Mouse (Mus musculus) forebrain, postnatal 0 days (tissue): ENCODE results near the gene Rae1. TPM values are rescaled to one million over a fixed set of nuclear protein-coding genes. Genes with fewer than 3 reads are reported as not detected.

ENCODE experiments used
- ATAC-seq: fragments of 200-750 bp; cut with Nextera tagmentation; 2 replicates; pipeline ENCODE4 v1.8.0; 2017; ENCODE audit warnings: mild to moderate bottlenecking, moderate library complexity
- DNase-seq: peaks from one replicate; pipeline ENCODE4 v3.0.0-alpha.2; 2015
- H3K27ac ChIP-seq: fragments of 300-500 bp; sonication (generic); 2 replicates; pipeline ENCODE4 v1.5.1; 2014; ENCODE audit warnings: low read depth, mild to moderate bottlenecking, antibody characterized with exemption, low read length, moderate library complexity, mixed read lengths
- H3K27me3 ChIP-seq: fragments of 300-500 bp; sonication (generic); 2 replicates; pipeline ENCODE4 v1.6.1; 2014; ENCODE audit warnings: mild to moderate bottlenecking, low read length, mixed read lengths; ENCODE audit not compliant: insufficient read depth
- H3K36me3 ChIP-seq: fragments of 300-500 bp; sonication (generic); 2 replicates; pipeline ENCODE4 v1.6.1; 2014; ENCODE audit warnings: mild to moderate bottlenecking, moderate library complexity; ENCODE audit not compliant: insufficient read depth
- H3K4me1 ChIP-seq: fragments of 300-500 bp; sonication (generic); 2 replicates; pipeline ENCODE4 v1.6.1; 2014; ENCODE audit warnings: antibody characterized with exemption; ENCODE audit not compliant: insufficient read depth
- H3K4me2 ChIP-seq: fragments of 300-500 bp; sonication (generic); 2 replicates; pipeline ENCODE4 v1.6.1; 2014; ENCODE audit warnings: low read depth, mild to moderate bottlenecking, moderate library complexity
- H3K4me3 ChIP-seq: fragments of 300-500 bp; sonication (generic); 2 replicates; pipeline ENCODE4 v1.5.1; 2014; ENCODE audit warnings: low read depth, low read length, mixed read lengths
- H3K9ac ChIP-seq: fragments of 300-500 bp; sonication (generic); 2 replicates; pipeline ENCODE4 v1.6.1; 2014; ENCODE audit warnings: mild to moderate bottlenecking
- H3K9me3 ChIP-seq: fragments of 300-500 bp; sonication (generic); 2 replicates; pipeline ENCODE4 v1.6.1; 2016; ENCODE audit warnings: low read length
- CTCF ChIP-seq: sonication (generic); IDR thresholded peaks from 2 replicates; pipeline ENCODE4 v1.5.1; 2016; ENCODE audit warnings: antibody characterized with exemption, control low read depth, low read depth
- WGBS: fragments of 180-500 bp; shearing (Covaris S2); extraction: QIAGEN DNeasy Blood & Tissue Kit; methylation state at CpG from one replicate; pipeline ENCODE4 v1.1.7; 2014; 5-methylcytosine and 5-hydroxymethylcytosine counted together
- polyA plus RNA-seq: library from polyadenylated mRNA; unstranded; fragments of >200 nt; fragmentation: Nextera tagmentation; extraction: Ambion mirVana; gene quantifications from 2 replicates; pipeline ENCODE4 v1.2.1, GENCODE M21; 2015
- total RNA-seq: library from RNA; depleted of rRNA; stranded (reverse); fragments of >200 nt; gene quantifications from 2 replicates; pipeline ENCODE4 v1.2.3, GENCODE M21; 2014

Gene Rae1
- total and polyA plus RNA-seq, 2 experiments from 2014 or later = 108 to 150 TPM

DNA sequence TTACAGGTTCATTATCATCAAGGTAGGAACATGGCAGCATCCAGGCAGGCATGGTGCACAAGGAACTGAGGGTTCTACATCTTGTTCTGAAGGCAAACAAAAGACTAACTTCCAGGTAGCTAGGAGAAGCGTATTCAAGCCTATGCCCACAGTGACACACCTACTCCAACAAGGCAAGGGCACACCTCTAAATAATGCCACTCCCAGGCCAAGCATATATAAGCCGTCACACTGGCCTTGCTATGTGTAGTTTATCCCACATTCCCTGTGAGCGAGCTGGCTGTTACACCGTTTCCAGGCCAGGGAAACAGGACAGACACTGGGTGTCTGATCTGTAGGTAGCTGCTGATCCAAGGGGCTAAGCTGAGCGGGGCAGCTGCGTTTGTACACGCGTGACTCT, 11.5 kb downstream of the Rae1 start:
- Histone ChIP-seq H3K9me3 (no peaks in the 10 kb centered on the region), H3K4me1 (no peaks in the 10 kb centered on the region)
- WGBS = 96% methylated on average over 8 of the region's 8 CpGs

DNA sequence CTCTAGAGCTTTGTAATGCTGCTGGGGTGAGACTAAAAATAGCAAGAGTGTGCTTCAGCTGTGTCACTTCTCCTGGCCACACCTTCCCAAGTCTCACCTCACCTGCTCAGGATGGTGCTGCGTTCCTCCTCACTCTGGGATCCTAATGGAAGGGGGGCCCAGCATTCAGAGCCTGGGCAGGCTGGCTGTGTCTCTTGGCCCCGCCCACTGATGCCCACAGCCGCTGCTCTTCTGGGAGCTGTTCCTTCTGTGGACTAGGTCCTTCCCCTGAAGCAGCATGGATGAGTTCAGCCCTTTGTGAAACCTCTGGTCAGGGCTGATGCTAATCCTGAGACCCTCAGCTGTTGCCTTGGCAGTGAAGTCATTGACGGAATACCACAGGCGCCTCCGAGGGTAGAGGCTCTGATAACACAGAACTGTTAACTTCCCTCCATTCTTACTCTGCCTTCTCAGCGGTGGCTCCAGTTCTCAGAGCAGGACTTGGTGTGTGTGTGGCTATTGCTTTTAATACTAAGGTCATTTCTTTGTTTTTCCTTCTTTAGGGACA, 14.9 kb downstream of the Rae1 start:
- WGBS = 78% methylated on average over 7 of the region's 7 CpGs
- no peak for TF ChIP-seq CTCF
- Histone ChIP-seq H3K4me3 (no peak overlapping the region), H3K27ac (no peak overlapping the region), H3K4me1 (peaks cover 4% of the 10 kb centered on the region; the same call in 1 of the 2 replicates), H3K27me3 (no peaks in the 10 kb centered on the region), H3K36me3 (peaks cover 68% of the 10 kb centered on the region), H3K4me2 (no peak overlapping the region), H3K9ac (no peak overlapping the region), H3K9me3 (no peaks in the 10 kb centered on the region)
- no peak for ATAC-seq
- no peak for DNase-seq

More for the DNA sequence above, 11.5 kb downstream of the Rae1 start:
- peaks cover 99% of the 10 kb centered on the region for H3K36me3 ChIP-seq
- no peak for DNase-seq
- H3K27ac ChIP-seq = no peak overlapping the region
- H3K27me3 ChIP-seq = no peaks in the 10 kb centered on the region
- no peak overlapping the region for H3K4me3 ChIP-seq
- H3K4me2 ChIP-seq = no peak overlapping the region
- H3K9ac ChIP-seq = no peak overlapping the region
- no peak for TF ChIP-seq CTCF
- ATAC-seq = no peak

DNA sequence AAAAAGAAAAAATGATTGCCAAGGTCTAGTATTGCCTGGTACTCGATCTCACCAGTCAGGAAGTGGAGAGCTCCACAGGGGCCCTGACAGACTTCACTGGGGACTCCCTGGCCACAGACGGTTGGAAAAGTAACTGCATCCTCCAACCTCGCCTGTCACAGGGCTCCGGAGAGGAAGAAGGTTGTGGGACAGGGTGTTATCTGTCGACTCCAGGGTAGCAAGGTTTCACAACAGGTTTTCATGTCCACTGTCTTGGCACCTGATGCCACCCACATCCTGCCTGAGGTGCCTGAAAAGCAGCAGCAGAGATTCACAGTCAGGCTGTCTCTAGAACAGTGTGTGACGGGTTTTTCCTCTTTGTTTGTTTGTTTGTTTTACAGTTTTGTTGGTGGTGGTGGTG, 18.0 kb downstream of the Rae1 start:
- no peak overlapping the region for H3K27ac ChIP-seq
- no peak overlapping the region for H3K9ac ChIP-seq
- peaks cover 8% of the 10 kb centered on the region for H3K4me1 ChIP-seq
- peaks cover 36% of the 10 kb centered on the region for H3K36me3 ChIP-seq
- no peaks in the 10 kb centered on the region for H3K27me3 ChIP-seq
- no peak overlapping the region for H3K4me3 ChIP-seq
- ATAC-seq (no peak), DNase-seq (no peak)
- no peak overlapping the region for H3K4me2 ChIP-seq
- no peak for TF ChIP-seq CTCF
- H3K9me3 ChIP-seq = no peaks in the 10 kb centered on the region
- 46% methylated on average over 6 of the region's 6 CpGs for WGBS

DNA sequence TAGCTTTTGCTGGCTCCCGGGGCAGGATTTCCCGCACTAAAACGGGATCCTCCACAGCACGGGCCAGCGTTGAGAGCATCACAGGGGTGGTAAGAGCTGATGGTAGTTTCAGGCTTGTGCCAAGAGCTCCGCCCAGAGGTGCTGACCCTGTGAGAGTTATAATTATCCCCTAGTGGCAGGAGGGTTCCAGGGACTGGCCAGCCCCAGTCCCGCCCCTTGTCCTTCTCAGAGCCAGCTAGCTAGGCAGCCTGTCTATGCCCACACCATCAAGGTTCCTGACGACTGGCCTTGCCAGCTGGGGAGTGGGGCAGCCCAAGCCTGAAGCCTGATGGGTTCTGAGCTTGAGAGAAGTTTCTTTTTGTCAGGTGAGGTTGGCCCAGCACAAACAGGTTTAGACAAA, 18.7 kb downstream of the Rae1 start:
- Histone ChIP-seq H3K4me3 (no peak overlapping the region), H3K9ac (no peak overlapping the region), H3K9me3 (no peaks in the 10 kb centered on the region), H3K4me2 (no peak overlapping the region), H3K36me3 (peaks cover 30% of the 10 kb centered on the region), H3K27me3 (no peaks in the 10 kb centered on the region), H3K4me1 (peaks cover 8% of the 10 kb centered on the region), H3K27ac (no peak overlapping the region)
- ATAC-seq (no peak), DNase-seq (no peak)
- WGBS = 28% methylated on average over 8 of the region's 8 CpGs
- no peak for TF ChIP-seq CTCF

DNA sequence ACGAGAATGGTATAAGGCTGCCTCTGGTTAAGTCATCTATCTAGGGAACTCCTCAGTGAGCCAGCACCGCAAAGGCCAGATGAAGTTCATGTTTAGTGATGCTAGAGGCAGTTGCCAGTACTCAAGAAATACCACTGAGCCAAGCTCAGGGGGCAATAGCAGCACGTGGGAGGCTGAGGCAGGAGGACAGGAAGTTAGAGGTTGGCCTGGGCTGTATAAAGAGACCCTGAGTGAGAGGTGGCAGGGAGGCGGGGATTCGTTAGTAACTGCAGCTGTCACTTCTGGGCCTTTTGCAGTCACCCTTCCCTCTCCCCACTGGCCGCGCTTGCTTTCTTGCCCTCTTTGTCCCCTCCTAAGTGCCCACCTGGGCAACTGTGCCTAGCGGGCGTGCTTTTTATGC, 19.4 kb downstream of the Rae1 start:
- WGBS = 15% methylated on average over 9 of the region's 9 CpGs
- DNase-seq (no peak), ATAC-seq (no peak)
- peaks cover 8% of the 10 kb centered on the region for H3K4me1 ChIP-seq
- no peak overlapping the region for H3K27ac ChIP-seq
- no peaks in the 10 kb centered on the region for H3K27me3 ChIP-seq
- H3K36me3 ChIP-seq = peaks cover 22% of the 10 kb centered on the region
- TF ChIP-seq CTCF = no peak
- H3K9ac ChIP-seq = peak overlapping the region; percentile 33
- no peaks in the 10 kb centered on the region for H3K9me3 ChIP-seq
- peak overlapping the region; percentile 43 for H3K4me3 ChIP-seq
- H3K4me2 ChIP-seq = peak overlapping the region; percentile 84

DNA sequence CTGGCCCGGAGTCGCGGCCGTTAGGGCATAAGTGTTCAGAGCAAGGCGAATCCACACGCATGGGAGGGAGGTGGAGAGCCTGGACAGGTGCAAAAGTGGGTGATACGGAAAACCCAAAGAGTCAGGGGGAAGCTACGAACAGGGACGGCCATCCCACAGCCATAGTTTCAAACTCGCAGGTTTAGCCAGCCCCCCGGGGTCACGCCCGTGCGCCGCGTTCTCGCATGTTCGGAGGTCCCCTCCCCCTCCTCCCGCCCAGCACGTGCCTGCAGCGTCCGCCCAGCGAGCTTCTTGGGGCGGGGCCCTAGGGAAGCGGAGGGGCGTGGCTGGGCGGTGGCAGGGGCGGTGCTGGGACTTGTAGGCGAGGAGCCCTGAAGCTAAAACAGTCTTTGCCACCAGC, 19.9 kb downstream of the Rae1 start:
- ATAC-seq (peak; percentile 75), DNase-seq (peak; percentile 83)
- H3K27me3 ChIP-seq = no peaks in the 10 kb centered on the region
- peaks cover 18% of the 10 kb centered on the region for H3K36me3 ChIP-seq
- peak overlapping the region; percentile 43 for H3K4me3 ChIP-seq
- no peaks in the 10 kb centered on the region for H3K9me3 ChIP-seq
- peak overlapping the region; percentile 84 for H3K4me2 ChIP-seq
- no peak overlapping the region for H3K27ac ChIP-seq
- under 1% methylated on average over 29 of the region's 29 CpGs for WGBS
- H3K9ac ChIP-seq = peak overlapping the region; percentile 33
- H3K4me1 ChIP-seq = peaks cover 8% of the 10 kb centered on the region
- no peak for TF ChIP-seq CTCF

DNA sequence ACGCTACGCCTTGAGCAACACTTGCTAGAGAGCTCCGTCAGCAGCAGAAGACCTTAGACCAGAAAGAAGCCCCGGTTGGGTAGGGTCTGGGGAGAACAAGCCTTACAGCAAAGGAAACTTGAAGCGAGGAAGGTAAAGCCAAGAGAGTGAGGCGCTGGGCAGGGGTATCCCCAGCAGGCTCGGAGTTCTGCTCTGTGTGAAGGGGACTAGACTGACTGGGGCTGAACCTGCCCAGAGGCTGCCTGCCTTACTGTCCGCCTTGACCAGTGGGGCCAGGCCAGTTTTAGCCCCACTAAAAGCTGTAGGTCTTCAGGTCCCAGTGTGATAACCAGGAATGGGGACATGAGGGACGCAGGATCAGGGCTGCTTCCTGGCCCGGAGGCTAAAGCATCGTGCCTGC, 20.5 kb downstream of the Rae1 start, which contains the start of gene Rbm38:
Gene Rbm38, plus strand, starts transcription at position 69 of the 400 bp plus-strand sequence.
- no peak for DNase-seq
- WGBS = 29% methylated on average over 11 of the region's 11 CpGs
- H3K4me1 ChIP-seq = peaks cover 8% of the 10 kb centered on the region
- H3K36me3 ChIP-seq = peaks cover 12% of the 10 kb centered on the region
- TF ChIP-seq CTCF = no peak
- H3K4me3 ChIP-seq = peak within 1 kb of the TSS; percentile 43
- peak within 1 kb of the TSS; percentile 84 for H3K4me2 ChIP-seq
- no peak within 1 kb of the TSS for H3K27ac ChIP-seq
- no peaks in the 10 kb centered on the region for H3K9me3 ChIP-seq
- no peak for ATAC-seq
- no peaks in the 10 kb centered on the region for H3K27me3 ChIP-seq
- peak within 1 kb of the TSS; percentile 33 for H3K9ac ChIP-seq
